Mouse (Mus musculus) thymus, adult 2 months (tissue): Measurements from ENCODE around the gene Iffo2. TPM values are rescaled to one million over a fixed set of nuclear protein-coding genes. Genes with fewer than 3 reads are reported as not detected.

Experiments used
- DNase-seq: peaks from one replicate; pipeline ENCODE4 v3.0.0; 2021
- H3K27ac ChIP-seq: fragments of 200-500 bp; 2 replicates; pipeline ENCODE4 v1.5.1; 2012; ENCODE audit warnings: low read length, control low read depth; ENCODE audit not compliant: control insufficient read depth, insufficient read depth
- H3K27me3 ChIP-seq: fragments of 200-500 bp; 2 replicates; pipeline ENCODE4 v1.6.1; 2012; ENCODE audit warnings: mild to moderate bottlenecking, low read length, moderate library complexity, mixed read lengths; ENCODE audit not compliant: control insufficient read depth, insufficient read depth
- H3K36me3 ChIP-seq: fragments of 200-500 bp; 2 replicates; pipeline ENCODE4 v1.6.1; 2012; ENCODE audit warnings: mild to moderate bottlenecking, low read length, moderate library complexity; ENCODE audit not compliant: control insufficient read depth, insufficient read depth
- H3K4me1 ChIP-seq: fragments of 200-500 bp; replicated peaks from 2 replicates; pipeline ENCODE4 v1.6.1; 2012; ENCODE audit warnings: low read length; ENCODE audit not compliant: control insufficient read depth, insufficient read depth
- H3K4me3 ChIP-seq: fragments of 200-500 bp; 2 replicates; pipeline ENCODE4 v1.5.1; 2012; ENCODE audit warnings: mild to moderate bottlenecking, low read length, control low read depth, moderate library complexity; ENCODE audit not compliant: control insufficient read depth, insufficient read depth
- CTCF ChIP-seq: fragments of 200-500 bp; IDR thresholded peaks from 2 replicates; pipeline ENCODE4 v1.5.1; 2012; ENCODE audit warnings: mild to moderate bottlenecking, control low read depth, low read length, moderate library complexity, borderline replicate concordance; ENCODE audit not compliant: control insufficient read depth, poor library complexity, insufficient read depth; ENCODE audit errors: extremely low read depth
- POLR2A ChIP-seq: fragments of 200-500 bp; IDR thresholded peaks from 2 replicates; pipeline ENCODE4 v1.6.1; 2012; ENCODE audit warnings: mild to moderate bottlenecking, low read length, control low read depth, moderate library complexity; ENCODE audit not compliant: control insufficient read depth, poor library complexity, insufficient read depth; ENCODE audit errors: extremely low read depth
- WGBS: fragments of 180-500 bp; shearing (Covaris S2); methylation state at CpG from one replicate; pipeline ENCODE4 v1.1.7; 2018; 5-methylcytosine and 5-hydroxymethylcytosine counted together
- polyA plus RNA-seq: library from polyadenylated mRNA; depleted of rRNA; stranded (reverse); fragments of >200 nt; gene quantifications from 2 replicates; pipeline ENCODE4 v1.2.3, GENCODE M21; 2012

The Iffo2 gene
- polyA plus RNA-seq, 1 experiment, result 5.4 TPM

- WGBS, result 23% methylated on average over 21 of the region's 21 CpGs
Measured at GRCm38 (mm10) chr4:139623434-139624115, 93.2 kb downstream of the Iffo2 start.

DNA sequence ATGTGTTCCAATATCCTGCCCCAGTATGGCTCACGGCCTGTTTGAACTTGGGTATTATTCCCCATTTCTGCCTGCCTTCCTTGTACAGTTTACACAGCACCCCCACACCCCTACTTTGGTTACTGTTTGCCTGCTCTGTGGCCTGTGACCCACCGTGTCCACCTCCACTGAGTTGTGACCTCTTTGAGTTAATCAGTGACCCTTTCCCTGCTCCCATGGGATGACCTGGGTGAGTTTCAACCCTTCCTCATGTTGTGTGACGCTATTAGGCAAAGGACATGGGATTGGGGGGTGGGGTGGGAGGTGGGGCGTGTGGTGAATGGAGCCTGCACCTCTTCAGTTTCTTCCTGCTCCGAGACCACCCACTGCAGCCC is 93.8 kb downstream of the Iffo2 start:
- Histone ChIP-seq H3K27ac (no peak overlapping the region), H3K4me1 (peaks cover 12% of the 10 kb centered on the region), H3K4me3 (no peak overlapping the region), H3K27me3 (no peaks in the 10 kb centered on the region), H3K36me3 (no peaks in the 10 kb centered on the region)
- 85% methylated on average over 5 of the region's 5 CpGs for WGBS
- TF ChIP-seq CTCF (no peak), POLR2A (no peak)
- no peak for DNase-seq

More at GRCm38 (mm10) chr4:139623434-139624115, 93.2 kb downstream of the Iffo2 start:
- DNase-seq, result no peak
- TF ChIP-seq CTCF (no peak), POLR2A (no peak)
- Histone ChIP-seq H3K27me3 (no peaks in the 10 kb centered on the region), H3K4me1 (peaks cover 12% of the 10 kb centered on the region), H3K4me3 (peak overlapping the region; percentile 80), H3K36me3 (no peaks in the 10 kb centered on the region), H3K27ac (no peak overlapping the region)

- no peak for DNase-seq
- Histone ChIP-seq H3K27ac (no peak overlapping the region), H3K4me3 (no peak overlapping the region), H3K27me3 (no peaks in the 10 kb centered on the region), H3K4me1 (peaks cover 12% of the 10 kb centered on the region), H3K36me3 (no peaks in the 10 kb centered on the region)
- WGBS, result 91% methylated on average over 10 of the region's 10 CpGs
- TF ChIP-seq POLR2A (no peak), CTCF (no peak)
Measured at GRCm38 (mm10) chr4:139624706-139625105, 94.4 kb downstream of the Iffo2 start.

GRCm38 (mm10) chr4:139627361-139627760 is 97.0 kb downstream of the Iffo2 start:
- 95% methylated on average over 11 of the region's 11 CpGs for WGBS
- no peak for DNase-seq
- H3K4me3 ChIP-seq, result no peak overlapping the region
- no peak overlapping the region for H3K27ac ChIP-seq
- no peaks in the 10 kb centered on the region for H3K36me3 ChIP-seq
- TF ChIP-seq CTCF (no peak), POLR2A (no peak)
- peaks cover 9% of the 10 kb centered on the region for H3K4me1 ChIP-seq
- H3K27me3 ChIP-seq, result no peaks in the 10 kb centered on the region

DNA sequence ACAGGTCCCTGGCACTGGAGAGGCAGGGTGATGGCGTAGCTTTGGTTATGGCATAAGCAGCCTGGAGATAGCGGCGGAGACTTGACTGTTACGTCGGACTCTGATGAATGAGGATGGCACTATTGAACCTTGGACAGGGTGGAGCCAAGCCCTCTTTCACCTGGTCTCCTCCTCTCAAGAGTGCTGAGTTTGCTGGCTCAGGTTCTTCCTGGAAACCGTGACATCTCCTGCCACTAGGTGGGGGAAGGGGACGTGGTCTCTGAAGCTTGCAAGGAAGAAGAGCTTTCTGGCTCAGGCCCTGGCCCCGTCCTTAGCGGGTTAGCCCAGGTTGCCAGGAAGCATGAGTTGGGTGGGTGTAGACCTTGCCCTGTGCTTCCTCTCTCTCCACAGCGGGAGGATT is 99.8 kb downstream of the Iffo2 start:
- Histone ChIP-seq H3K4me1 (no peaks in the 10 kb centered on the region; the same call in 1 of the 2 replicates), H3K27ac (no peak overlapping the region), H3K27me3 (no peaks in the 10 kb centered on the region), H3K36me3 (no peaks in the 10 kb centered on the region), H3K4me3 (no peak overlapping the region)
- WGBS, result 69% methylated on average over 10 of the region's 10 CpGs
- TF ChIP-seq POLR2A (no peak), CTCF (no peak)
- DNase-seq, result no peak

- no peaks in the 10 kb centered on the region; the same call in 1 of the 2 replicates for H3K27me3 ChIP-seq
- no peaks in the 10 kb centered on the region; the same call in 1 of the 2 replicates for H3K4me1 ChIP-seq
- H3K4me3 ChIP-seq, result no peak overlapping the region
- TF ChIP-seq POLR2A, result no peak
- TF ChIP-seq CTCF, result no peak
- H3K36me3 ChIP-seq, result no peaks in the 10 kb centered on the region
- no peak for DNase-seq
- H3K27ac ChIP-seq, result no peak overlapping the region
- 82% methylated on average over 5 of the region's 5 CpGs for WGBS
Measured at GRCm38 (mm10) chr4:139631141-139631540, 100.8 kb downstream of the Iffo2 start.
